Mouse (Mus musculus): ENCODE results near the gene Cyfip2. TPM values are rescaled to one million over a fixed set of nuclear protein-coding genes. Genes with fewer than 3 reads are reported as not detected.

Gene Cyfip2
- polyA plus RNA-seq, 2 experiments = 1.6 to 2.6 TPM

DNA sequence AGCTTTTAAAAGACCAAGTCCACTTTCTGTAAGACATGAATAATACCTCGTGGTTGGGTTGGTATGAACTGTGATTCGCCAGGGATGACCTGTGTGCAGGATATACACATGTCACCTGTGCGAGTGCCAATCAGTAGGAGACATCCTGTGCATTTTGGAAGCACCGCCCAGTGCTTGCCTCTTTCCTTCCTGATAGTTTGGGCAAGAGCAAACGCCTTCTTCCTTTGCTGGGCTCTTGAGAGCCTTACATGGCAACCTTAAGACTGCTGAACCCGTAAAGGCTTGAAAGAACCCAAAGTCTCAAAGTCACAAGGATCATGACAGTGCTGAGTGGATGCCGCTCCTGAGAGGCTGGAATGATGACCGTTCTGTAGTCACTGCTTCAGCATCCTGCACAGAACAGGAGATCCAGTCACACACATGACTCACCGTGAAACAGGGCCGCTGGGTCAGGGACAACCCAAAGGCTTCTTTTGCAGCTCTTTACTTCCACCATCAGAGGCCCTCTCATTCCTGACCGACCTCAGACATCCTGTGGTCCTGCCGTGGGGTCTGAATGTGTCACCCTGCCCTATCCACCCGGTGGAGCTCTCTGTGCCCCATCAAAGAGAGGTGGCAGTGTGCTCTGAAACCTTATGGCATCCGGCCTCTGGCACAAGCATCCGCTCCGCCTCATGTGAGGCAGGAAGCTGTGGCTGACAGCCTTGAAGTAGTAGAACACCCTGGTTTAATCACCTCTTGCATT, 13.8 kb upstream of the Cyfip2 start:
- DNase-seq (ENCODE audit: low read depth in 3 of 3, low spot score in 3 of 3) = no peak
- Histone ChIP-seq H3K9me3 (ENCODE audit: control insufficient read depth, low read length) (no peaks in the 10 kb centered on the region), H3K4me1 (replicated peaks; ENCODE audit: control insufficient read depth in 2 of 2, insufficient read depth in 2 of 2, low read length in 1 of 2) (no peaks in the 10 kb centered on the region), H3K27me3 (ENCODE audit: control insufficient read depth, insufficient read depth, low read length) (no peaks in the 10 kb centered on the region), H3K4me3 (ENCODE audit: insufficient read depth in 1 of 2, low read depth in 2 of 2, low read length in 2 of 2) (no peak overlapping the region), H3K9ac (replicated peaks) (no peak overlapping the region), H3K4me2 (ENCODE audit: low read depth) (no peak overlapping the region), H3K27ac (no peak overlapping the region), H3K36me3 (replicated peaks; ENCODE audit: control insufficient read depth, insufficient read depth, low read depth) (no peaks in the 10 kb centered on the region)
- TF ChIP-seq EP300 (IDR thresholded peaks at IDR 0.05; ENCODE audit: low read depth) (no peak), CTCF (IDR thresholded peaks at IDR 0.05; ENCODE audit: low read depth) (no peak)
- WGBS (ENCODE audit: insufficient replicate concordance) = 60% methylated on average over 16 of the region's 16 CpGs
- no peak for ATAC-seq (ENCODE audit: insufficient read depth)

DNA sequence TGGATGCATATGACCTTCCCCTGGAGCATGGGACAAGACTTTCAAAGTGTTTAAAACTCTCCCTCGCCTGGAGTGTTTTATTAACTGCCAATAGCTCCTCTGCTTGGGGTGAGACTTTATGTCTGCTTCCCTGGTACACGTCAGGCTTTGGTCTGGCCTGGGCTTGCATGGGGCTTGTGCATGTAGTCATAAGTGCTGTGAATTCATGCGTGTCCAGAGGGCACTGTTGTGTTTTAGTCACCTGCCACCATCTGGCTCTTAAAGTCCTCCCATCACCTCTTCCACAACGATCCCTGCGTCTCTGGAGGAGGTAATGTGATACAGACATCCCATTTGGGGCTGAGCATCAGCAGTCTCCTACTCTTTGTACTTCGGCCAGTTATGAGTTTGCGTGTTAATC, 8.9 kb upstream of the Cyfip2 start:
- WGBS (ENCODE audit: insufficient replicate concordance) = 60% methylated on average over 7 of the region's 7 CpGs
- Histone ChIP-seq H3K4me3 (ENCODE audit: insufficient read depth in 1 of 2, low read depth in 2 of 2, low read length in 2 of 2) (no peak overlapping the region), H3K36me3 (replicated peaks; ENCODE audit: control insufficient read depth, insufficient read depth, low read depth) (no peaks in the 10 kb centered on the region), H3K9me3 (ENCODE audit: control insufficient read depth, low read length) (no peaks in the 10 kb centered on the region), H3K4me2 (ENCODE audit: low read depth) (no peak overlapping the region), H3K27me3 (ENCODE audit: control insufficient read depth, insufficient read depth, low read length) (no peaks in the 10 kb centered on the region), H3K9ac (replicated peaks) (no peak overlapping the region), H3K4me1 (replicated peaks; ENCODE audit: control insufficient read depth in 2 of 2, insufficient read depth in 2 of 2, low read length in 1 of 2) (no peaks in the 10 kb centered on the region), H3K27ac (no peak overlapping the region)
- TF ChIP-seq CTCF (IDR thresholded peaks at IDR 0.05; ENCODE audit: low read depth) (no peak), EP300 (IDR thresholded peaks at IDR 0.05; ENCODE audit: low read depth) (no peak)
- DNase-seq (ENCODE audit: low read depth in 3 of 3, low spot score in 3 of 3) (no peak), ATAC-seq (ENCODE audit: insufficient read depth) (no peak)

DNA sequence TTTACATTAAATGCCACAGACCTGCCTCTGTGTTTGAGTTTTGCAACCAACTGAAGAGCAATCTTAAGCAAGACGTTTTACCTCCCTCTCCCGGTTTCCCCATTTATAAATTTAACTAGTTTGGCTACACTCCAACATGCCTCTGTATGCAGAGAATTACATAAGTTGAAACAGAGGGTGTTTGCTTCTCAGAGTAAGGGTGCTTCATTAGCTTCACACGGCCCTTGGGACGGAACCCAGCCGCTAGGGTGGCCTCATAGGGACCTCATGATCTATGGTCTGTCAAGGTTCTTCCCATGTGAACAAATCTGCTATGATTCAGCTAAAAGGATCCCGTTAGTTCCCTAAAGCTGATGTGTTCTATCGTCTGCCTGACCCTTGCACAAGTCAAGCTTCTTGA, 1.9 kb upstream of the Cyfip2 start:
- H3K4me2 ChIP-seq (ENCODE audit: low read depth) = no peak overlapping the region
- H3K27ac ChIP-seq = no peak overlapping the region
- ATAC-seq (ENCODE audit: insufficient read depth) = no peak

GRCm38 (mm10) chr11:46313851-46314250, 1.2 kb upstream of the Cyfip2 start:
- H3K27me3 ChIP-seq (ENCODE audit: control insufficient read depth, insufficient read depth, low read length) = peaks cover 8% of the 10 kb centered on the region
- H3K4me2 ChIP-seq (ENCODE audit: low read depth) = no peak overlapping the region
- no peak overlapping the region for H3K4me3 ChIP-seq (ENCODE audit: insufficient read depth in 1 of 2, low read depth in 2 of 2, low read length in 2 of 2)
- no peaks in the 10 kb centered on the region for H3K36me3 ChIP-seq (replicated peaks; ENCODE audit: control insufficient read depth, insufficient read depth, low read depth)
- no peak for DNase-seq (ENCODE audit: low read depth in 3 of 3, low spot score in 3 of 3)
- TF ChIP-seq CTCF (IDR thresholded peaks at IDR 0.05; ENCODE audit: low read depth) (no peak), EP300 (IDR thresholded peaks at IDR 0.05; ENCODE audit: low read depth) (no peak)
- H3K9ac ChIP-seq (replicated peaks) = no peak overlapping the region
- no peak overlapping the region for H3K27ac ChIP-seq
- no peak for ATAC-seq (ENCODE audit: insufficient read depth)
- WGBS (ENCODE audit: insufficient replicate concordance) = 41% methylated on average over 6 of the region's 6 CpGs
- H3K9me3 ChIP-seq (ENCODE audit: control insufficient read depth, low read length) = no peaks in the 10 kb centered on the region
- H3K4me1 ChIP-seq (replicated peaks; ENCODE audit: control insufficient read depth in 2 of 2, insufficient read depth in 2 of 2, low read length in 1 of 2) = peaks cover 3 to 11% of the 10 kb centered on the region in 2 experiments; a peak in 3 of 4 replicates

More for the DNA sequence above, 1.9 kb upstream of the Cyfip2 start:
- peaks cover 3 to 11% of the 10 kb centered on the region in 2 experiments; a peak in 3 of 4 replicates for H3K4me1 ChIP-seq (replicated peaks; ENCODE audit: control insufficient read depth in 2 of 2, insufficient read depth in 2 of 2, low read length in 1 of 2)
- H3K9me3 ChIP-seq (ENCODE audit: control insufficient read depth, low read length) = no peaks in the 10 kb centered on the region
- H3K4me3 ChIP-seq (ENCODE audit: insufficient read depth in 1 of 2, low read depth in 2 of 2, low read length in 2 of 2) = no peak overlapping the region
- no peaks in the 10 kb centered on the region for H3K36me3 ChIP-seq (replicated peaks; ENCODE audit: control insufficient read depth, insufficient read depth, low read depth)
- no peak for DNase-seq (ENCODE audit: low read depth in 3 of 3, low spot score in 3 of 3)
- no peak overlapping the region for H3K9ac ChIP-seq (replicated peaks)
- H3K27me3 ChIP-seq (ENCODE audit: control insufficient read depth, insufficient read depth, low read length) = peaks cover 8% of the 10 kb centered on the region
- WGBS (ENCODE audit: insufficient replicate concordance) = 19% methylated on average over 7 of the region's 7 CpGs
- TF ChIP-seq EP300 (IDR thresholded peaks at IDR 0.05; ENCODE audit: low read depth) = no peak
- 0 out of 2 replicates have a peak, but pooled peaks have one; percentile 4 for TF ChIP-seq CTCF (IDR thresholded peaks at IDR 0.05; ENCODE audit: low read depth)

DNA sequence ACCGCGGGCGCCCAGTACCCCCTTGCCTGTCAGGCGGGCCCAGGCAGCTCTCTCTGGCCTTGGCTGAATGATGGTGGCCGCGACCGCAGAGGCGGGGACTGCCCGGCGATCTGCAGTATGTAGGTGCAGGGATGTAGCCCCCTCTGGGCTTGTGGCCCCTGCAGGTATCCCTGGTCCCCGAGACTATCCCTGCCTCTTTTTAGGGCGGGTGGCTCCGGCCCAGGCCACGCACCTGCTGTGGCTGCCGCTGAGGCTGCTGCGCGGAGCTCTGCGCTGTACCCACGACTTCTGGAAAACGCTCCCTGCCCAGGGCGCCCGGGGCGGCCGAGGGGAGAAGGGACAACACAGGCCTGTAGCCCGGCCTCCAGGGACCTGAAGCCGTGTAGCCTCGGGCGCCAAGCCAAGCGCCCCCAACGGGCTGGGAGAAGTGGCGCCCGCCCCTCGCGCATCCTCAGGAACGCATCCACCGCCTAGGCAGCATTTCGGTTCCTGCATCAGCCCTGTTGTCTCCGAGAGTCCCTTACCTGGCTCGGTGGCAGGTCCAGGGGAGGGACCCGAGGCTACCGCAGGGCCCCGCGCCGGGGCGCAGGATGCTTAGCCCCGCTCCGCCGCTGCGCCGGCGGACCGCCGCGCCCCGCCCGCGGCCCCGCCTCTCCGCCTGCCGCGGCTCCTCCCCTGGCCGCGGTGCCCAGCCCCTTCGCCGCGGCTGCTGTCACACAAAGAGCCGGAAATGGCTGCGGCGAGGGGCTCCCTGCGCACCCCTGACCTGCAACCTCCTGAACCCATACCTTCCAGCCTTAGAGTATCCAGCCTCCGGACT, 746 bp downstream of the Cyfip2 start:
- H3K4me1 ChIP-seq (replicated peaks; ENCODE audit: control insufficient read depth in 2 of 2, insufficient read depth in 2 of 2, low read length in 1 of 2) = peaks cover 3 to 11% of the 10 kb centered on the region in 2 experiments; a peak in 3 of 4 replicates
- TF ChIP-seq CTCF (IDR thresholded peaks at IDR 0.05; ENCODE audit: low read depth) = no peak
- no peak for TF ChIP-seq EP300 (IDR thresholded peaks at IDR 0.05; ENCODE audit: low read depth)
- H3K9me3 ChIP-seq (ENCODE audit: control insufficient read depth, low read length) = no peaks in the 10 kb centered on the region
- no peaks in the 10 kb centered on the region for H3K36me3 ChIP-seq (replicated peaks; ENCODE audit: control insufficient read depth, insufficient read depth, low read depth)
- ATAC-seq (ENCODE audit: insufficient read depth) (peak; percentile 77), DNase-seq (ENCODE audit: low read depth in 3 of 3, low spot score in 3 of 3) (peak in 2 of 3 experiments; percentile 17 to 24)
- peak overlapping the region; percentile 80 for H3K4me2 ChIP-seq (ENCODE audit: low read depth)
- under 1% methylated on average over 61 of the region's 71 CpGs for WGBS (ENCODE audit: insufficient replicate concordance)
- H3K9ac ChIP-seq (replicated peaks) = peak overlapping the region; percentile 58
- H3K27ac ChIP-seq = no peak overlapping the region
- peak overlapping the region; percentile 61 to 87 for H3K4me3 ChIP-seq (ENCODE audit: insufficient read depth in 1 of 2, low read depth in 2 of 2, low read length in 2 of 2)
- peaks cover 8% of the 10 kb centered on the region for H3K27me3 ChIP-seq (ENCODE audit: control insufficient read depth, insufficient read depth, low read length)
